ENCODE assay signal across 8 mouse cellular contexts in genomic region chr12:55124242-55124641, GRCm38 (mm10). TPM values are rescaled to one million over a fixed set of nuclear protein-coding genes. Genes with fewer than 3 reads are reported as not detected.
DNase-seq lines count a peak whose midpoint lies in the region; ATAC-seq and TF ChIP-seq lines count a peak whose summit lies in the region.
"Not testable (repeated sequence)": the region's sequence is repeated elsewhere in the genome, so short reads cannot be mapped to it uniquely, and the experiment has no call there.

Gene Fam177a, plus strand, starts transcription at chr12:55124469.

- no CpG with 5 or more reads among the region's 40 CpGs for WGBS in kidney, embryonic 15.5 days
- WGBS in limb, embryonic 10.5 days, result no CpG with 5 or more reads among the region's 40 CpGs
- no CpG with 5 or more reads among the region's 40 CpGs for WGBS in lung, embryonic 16.5 days
- WGBS in neural tube, embryonic 11.5 days, result no CpG with 5 or more reads among the region's 40 CpGs

- not testable (repeated sequence) for H3K79me2 ChIP-seq in C2C12 (ENCODE audit: control insufficient read depth, insufficient read depth)

- not testable (repeated sequence) for H3K4me3 ChIP-seq in C2C12 (ENCODE audit: insufficient read depth, poor library complexity, severe bottlenecking); cortical plate, adult 2 months (ENCODE audit: insufficient read depth, low read length); kidney, embryonic 15.5 days (replicated peaks); limb, embryonic 10.5 days; lung, embryonic 16.5 days (ENCODE audit: low read length); neural tube, embryonic 11.5 days (ENCODE audit: low read depth, low read length)

- ATAC-seq in frontal cortex, adult (ENCODE audit: low TSS enrichment), result peak; percentile 94
- ATAC-seq in kidney, embryonic 15.5 days (replicated peaks; ENCODE audit: low FRiP score), result peak; percentile 98
- peak; percentile 99 for ATAC-seq in lung, embryonic 16.5 days (ENCODE audit: low read depth)
- peak; percentile 94 for ATAC-seq in neural tube, embryonic 11.5 days (ENCODE audit: insufficient read depth, low FRiP score, low TSS enrichment)

- H3ac ChIP-seq in C2C12 (ENCODE audit: control insufficient read depth, insufficient read length, low read depth), result not testable (repeated sequence)

- not testable (repeated sequence) for H3K79me3 ChIP-seq in C2C12 (ENCODE audit: low read depth)

- not testable (repeated sequence) for H3K27me3 ChIP-seq in C2C12 (ENCODE audit: control insufficient read depth, insufficient read depth, insufficient read length); kidney, embryonic 15.5 days; limb, embryonic 10.5 days (ENCODE audit: low read depth, poor library complexity, severe bottlenecking); lung, embryonic 16.5 days (ENCODE audit: control insufficient read depth, insufficient read depth, low read depth, low read length); neural tube, embryonic 11.5 days (ENCODE audit: control insufficient read depth, insufficient read depth, low read length)

- H3K36me3 ChIP-seq in C2C12 (ENCODE audit: control insufficient read depth, insufficient read depth); kidney, embryonic 15.5 days; limb, embryonic 10.5 days; lung, embryonic 16.5 days (ENCODE audit: control insufficient read depth, insufficient read depth, low read length); neural tube, embryonic 11.5 days (ENCODE audit: control insufficient read depth, insufficient read depth, low read length): not testable (repeated sequence)

- not testable (repeated sequence) for TF ChIP-seq POLR2A in cortical plate, adult 2 months (IDR thresholded peaks at IDR 0.05; ENCODE audit: extremely low read depth, insufficient read depth, low read length)

- not testable (repeated sequence) for DNase-seq in heart, postnatal 4 days; limb, embryonic 10.5 days (ENCODE audit: low spot score); neural tube, embryonic 11.5 days (ENCODE audit: low spot score)

- H3K4me2 ChIP-seq in kidney, embryonic 15.5 days; lung, embryonic 16.5 days (ENCODE audit: low read depth, low read length); neural tube, embryonic 11.5 days (ENCODE audit: low read depth): not testable (repeated sequence)

- H3K9me3 ChIP-seq in kidney, embryonic 15.5 days (replicated peaks); limb, embryonic 10.5 days (replicated peaks); lung, embryonic 16.5 days (ENCODE audit: control insufficient read depth, low read length); neural tube, embryonic 11.5 days (ENCODE audit: control insufficient read depth, low read length): not testable (repeated sequence)

- not testable (repeated sequence) for H3K9ac ChIP-seq in kidney, embryonic 15.5 days; lung, embryonic 16.5 days (ENCODE audit: low read length); neural tube, embryonic 11.5 days (ENCODE audit: low read length)

- TF ChIP-seq CTCF in C2C12 (IDR thresholded peaks at IDR 0.05; ENCODE audit: control insufficient read depth, insufficient read depth, insufficient read length); cortical plate, adult 2 months (IDR thresholded peaks at IDR 0.05; ENCODE audit: extremely low read depth, insufficient read depth, low read length): not testable (repeated sequence)

- H3K27ac ChIP-seq in cortical plate, adult 2 months (ENCODE audit: insufficient read depth, low read length); kidney, embryonic 15.5 days; limb, embryonic 10.5 days; lung, embryonic 16.5 days (ENCODE audit: low read length); neural tube, embryonic 11.5 days (ENCODE audit: low read depth, low read length): not testable (repeated sequence)

- not testable (repeated sequence) for H3K4me1 ChIP-seq in cortical plate, adult 2 months (ENCODE audit: control insufficient read depth, insufficient read depth, low read length); kidney, embryonic 15.5 days; limb, embryonic 10.5 days; lung, embryonic 16.5 days (replicated peaks; ENCODE audit: control insufficient read depth, insufficient read depth, low read length); neural tube, embryonic 11.5 days (ENCODE audit: control insufficient read depth, insufficient read depth, low read length)

RNA-seq across cellular contexts. Expression of gene Fam177a, which starts in this region (rescaled TPM):
- polyA plus RNA-seq in C2C12 (2012; fragmentation: generic; extraction: Trizol), result 14.4 TPM
- polyA plus RNA-seq in cortical plate, adult 2 months (2012; rRNA removed), result 25.6 and 27.4 TPM in 2 replicates
- 10 to 100 TPM; 11.0 to 15.0 TPM for total RNA-seq in heart, postnatal 4 days (2021)
- 15.7 and 16.0 TPM in 2 replicates for polyA plus RNA-seq in kidney, embryonic 15.5 days (2015; fragmentation: Nextera tagmentation; extraction: Ambion mirVana)
- polyA plus RNA-seq in limb, embryonic 10.5 days (2016; fragmentation: Nextera tagmentation; extraction: Ambion mirVana), result 6.8 and 11.2 TPM in 2 replicates
- 21.2 and 22.7 TPM in 2 replicates for polyA plus RNA-seq in lung, embryonic 16.5 days (2015; fragmentation: Nextera tagmentation; extraction: Ambion mirVana)
- 19.3 and 19.7 TPM in 2 replicates for polyA plus RNA-seq in neural tube, embryonic 11.5 days (2014; fragmentation: Nextera tagmentation; extraction: Ambion mirVana)
